10 mouse cellular contexts compared by ENCODE assay signal in genomic region chr19:5745756-5746710, GRCm38 (mm10). TPM values are rescaled to one million over a fixed set of nuclear protein-coding genes. Genes with fewer than 3 reads are reported as not detected.
DNase-seq lines count a peak whose midpoint lies in the region; ATAC-seq and TF ChIP-seq lines count a peak whose summit lies in the region.
"Had no signal": no experiment of that assay in that cellular context is flagged by ENCODE, and none has a peak within 500 bp of the region (broad histone marks: within the 10 kb centered on the region; RNA-seq: fewer than 3 reads in every experiment).

No protein-coding gene starts in this region.

- intact Hi-C loops in gastrocnemius, adult 2 months (cut with DNase I), result no loop called here

- peak overlapping the region; percentile 46 for H3K4me2 ChIP-seq in forebrain, embryonic 15.5 days (replicated peaks)
- peak overlapping the region; percentile 13; the same call in 1 of the 2 replicates for H3K4me2 ChIP-seq in liver, postnatal 0 days (ENCODE audit: low read depth, low read length)

- no peaks in the 10 kb centered on the region for H3K36me3 ChIP-seq in forebrain, embryonic 15.5 days
- H3K36me3 ChIP-seq in liver, postnatal 0 days (replicated peaks; ENCODE audit: insufficient read depth, low read length), result no peaks in the 10 kb centered on the region

- ATAC-seq in forebrain, embryonic 15.5 days (replicated peaks), result no peak
- ATAC-seq in liver, postnatal 0 days, result no peak

- peaks cover 24% of the 10 kb centered on the region for H3K27me3 ChIP-seq in forebrain, embryonic 15.5 days
- H3K27me3 ChIP-seq in liver, postnatal 0 days (ENCODE audit: insufficient read depth, low read length), result peaks cover 88% of the 10 kb centered on the region
- H3K27me3 ChIP-seq in cerebellum, adult 2 months (ENCODE audit: control insufficient read depth, insufficient read depth, low read length), result 0 out of 2 replicates have a peak, but pooled peaks cover 1% of the 10 kb centered on the region

- no peak for TF ChIP-seq EP300 in liver, postnatal 0 days (IDR thresholded peaks at IDR 0.05; ENCODE audit: low read depth)

- peak overlapping the region; percentile 10 for H3K9ac ChIP-seq in forebrain, embryonic 15.5 days (replicated peaks)
- H3K9ac ChIP-seq in liver, postnatal 0 days (replicated peaks), result no peak overlapping the region

- H3K4me1 ChIP-seq in forebrain, embryonic 15.5 days, result peaks cover 49% of the 10 kb centered on the region
- peaks cover 14% of the 10 kb centered on the region for H3K4me1 ChIP-seq in liver, postnatal 0 days (ENCODE audit: insufficient read depth)
- H3K4me1 ChIP-seq in cerebellum, adult 2 months (ENCODE audit: control insufficient read depth, insufficient read depth, low read length), result peaks cover 20% of the 10 kb centered on the region

- no peak overlapping the region for H3K4me3 ChIP-seq in gastrocnemius, adult 2 months
- H3K4me3 ChIP-seq in forebrain, embryonic 15.5 days, result peak overlapping the region; percentile 21
- H3K4me3 ChIP-seq in liver, postnatal 0 days (ENCODE audit: low read depth, low read length), result no peak overlapping the region; the same call in 1 of the 2 replicates
- no peak overlapping the region for H3K4me3 ChIP-seq in cerebellum, adult 2 months (replicated peaks; ENCODE audit: insufficient read depth, low read depth, low read length)
- H3K4me3 ChIP-seq: erythroblast, embryonic 14.5 days had no signal

- no peaks in the 10 kb centered on the region for H3K9me3 ChIP-seq in forebrain, embryonic 15.5 days
- no peaks in the 10 kb centered on the region for H3K9me3 ChIP-seq in liver, postnatal 0 days (ENCODE audit: low read length)

- WGBS in forebrain, embryonic 15.5 days, result 4% methylated on average over 35 of the region's 36 CpGs
- 14% methylated on average over 36 of the region's 36 CpGs for WGBS in liver, postnatal 0 days (ENCODE audit: insufficient replicate concordance)
- 34% methylated on average over 36 of the region's 36 CpGs for WGBS in cerebellum, adult 2 months

- DNase-seq in gastrocnemius, adult 2 months, result peak; percentile 38
- no peak for DNase-seq in gastrocnemius, postnatal 4 days (ENCODE audit: low spot score in 2 of 2)
- peak; percentile 53 for DNase-seq in ES-CJ7 (ENCODE audit: low read depth, low spot score)
- no peak for DNase-seq in liver, postnatal 0 days
- no peak for DNase-seq in urinary bladder, postnatal 36 days (ENCODE audit: low spot score in 2 of 2)
- no peak for DNase-seq in cerebellum, adult 2 months
- DNase-seq in left cerebral cortex, adult 18-20 months (ENCODE audit: low spot score in 2 of 2), result no peak

- no peak overlapping the region for H3K27ac ChIP-seq in gastrocnemius, adult 2 months
- H3K27ac ChIP-seq in forebrain, embryonic 15.5 days (replicated peaks), result no peak overlapping the region
- H3K27ac ChIP-seq in liver, postnatal 0 days (ENCODE audit: low read depth), result no peak overlapping the region
- no peak overlapping the region for H3K27ac ChIP-seq in cerebellum, adult 2 months (ENCODE audit: insufficient read depth, low read length)

- TF ChIP-seq POLR2A in cerebellum, adult 2 months (IDR thresholded peaks at IDR 0.05; ENCODE audit: borderline replicate concordance, insufficient read depth, low read length), result no peak

- TF ChIP-seq CTCF in gastrocnemius, adult 2 months (IDR thresholded peaks at IDR 0.05), result no peak
- TF ChIP-seq CTCF in liver, postnatal 0 days (IDR thresholded peaks at IDR 0.05; ENCODE audit: low read depth), result no peak
- TF ChIP-seq CTCF in cerebellum, adult 2 months (IDR thresholded peaks at IDR 0.05; ENCODE audit: borderline replicate concordance, insufficient read depth, low read depth, low read length), result no peak

RNA-seq across cellular contexts. Expression of gene Ltbp3, which starts 5.3 kb away (rescaled TPM):
- total RNA-seq in gastrocnemius, adult 2 months (2021), result 10 to 100 TPM; 32.4 to 44.6 TPM
- total RNA-seq in gastrocnemius, postnatal 4 days (2021), result 100 to 1,000 TPM; 116 to 137 TPM
- polyA plus RNA-seq in forebrain, embryonic 15.5 days (2015; fragmentation: Nextera tagmentation; extraction: Ambion mirVana), result 10.6 and 14.3 TPM in 2 replicates
- polyA plus RNA-seq in liver, postnatal 0 days (2015; fragmentation: Nextera tagmentation; extraction: Ambion mirVana), result 1.3 and 1.4 TPM in 2 replicates
- 165 and 175 TPM in 2 replicates for polyA plus RNA-seq in cerebellum, adult 2 months (2012; rRNA removed)
- 10 to 100 TPM; 37.2 to 41.8 TPM for total RNA-seq in left cerebral cortex, adult 18-20 months (2021)

RNA-seq across cellular contexts. Expression of gene Fam89b, which starts 16.6 kb away (rescaled TPM):
- total RNA-seq in gastrocnemius, adult 2 months (2021), result 10 to 100 TPM; 22.2 to 22.6 TPM
- 10 to 100 TPM; 58.8 to 59.1 TPM for total RNA-seq in gastrocnemius, postnatal 4 days (2021)
- 190 and 200 TPM in 2 replicates for polyA plus RNA-seq in forebrain, embryonic 15.5 days (2015; fragmentation: Nextera tagmentation; extraction: Ambion mirVana)
- polyA plus RNA-seq in liver, postnatal 0 days (2015; fragmentation: Nextera tagmentation; extraction: Ambion mirVana), result 28.9 and 31.0 TPM in 2 replicates
- 65.2 and 65.9 TPM in 2 replicates for polyA plus RNA-seq in cerebellum, adult 2 months (2012; rRNA removed)
- total RNA-seq in left cerebral cortex, adult 18-20 months (2021), result 10 to 100 TPM; 24.4 to 30.9 TPM

RNA-seq across cellular contexts. Expression of gene Ehbp1l1, which starts 19.9 kb away (rescaled TPM):
- total RNA-seq in gastrocnemius, adult 2 months (2021), result 100 to 1,000 TPM; 218 to 220 TPM
- total RNA-seq in gastrocnemius, postnatal 4 days (2021), result 100 to 1,000 TPM; 250 to 260 TPM
- polyA plus RNA-seq in forebrain, embryonic 15.5 days (2015; fragmentation: Nextera tagmentation; extraction: Ambion mirVana), result 11.1 and 13.3 TPM in 2 replicates
- 38.5 and 42.5 TPM in 2 replicates for polyA plus RNA-seq in liver, postnatal 0 days (2015; fragmentation: Nextera tagmentation; extraction: Ambion mirVana)
- polyA plus RNA-seq in cerebellum, adult 2 months (2012; rRNA removed), result 11.7 and 13.1 TPM in 2 replicates
- 10 to 100 TPM; 23.7 to 24.7 TPM for total RNA-seq in left cerebral cortex, adult 18-20 months (2021)

RNA-seq across cellular contexts. Expression of gene Scyl1, which starts 25.2 kb away (rescaled TPM):
- 10 to 100 TPM; 71.2 to 78.6 TPM for total RNA-seq in gastrocnemius, adult 2 months (2021)
- total RNA-seq in gastrocnemius, postnatal 4 days (2021), result 10 to 100 TPM; 71.7 to 75.6 TPM
- 66.9 and 67.9 TPM in 2 replicates for polyA plus RNA-seq in forebrain, embryonic 15.5 days (2015; fragmentation: Nextera tagmentation; extraction: Ambion mirVana)
- polyA plus RNA-seq in liver, postnatal 0 days (2015; fragmentation: Nextera tagmentation; extraction: Ambion mirVana), result 16.9 and 17.0 TPM in 2 replicates
- polyA plus RNA-seq in cerebellum, adult 2 months (2012; rRNA removed), result 158 and 170 TPM in 2 replicates
- 10 to 100 TPM; 90.8 to 93.4 TPM for total RNA-seq in left cerebral cortex, adult 18-20 months (2021)

RNA-seq across cellular contexts. Expression of gene Kcnk7, which starts 41.9 kb away (rescaled TPM):
- total RNA-seq in gastrocnemius, adult 2 months (2021), result not detected
- not detected for total RNA-seq in gastrocnemius, postnatal 4 days (2021)
- 0.33 TPM in 1 of 2 replicates, not detected in the other for polyA plus RNA-seq in forebrain, embryonic 15.5 days (2015; fragmentation: Nextera tagmentation; extraction: Ambion mirVana)
- 0.17 and 0.18 TPM in 2 replicates for polyA plus RNA-seq in liver, postnatal 0 days (2015; fragmentation: Nextera tagmentation; extraction: Ambion mirVana)
- 0.13 and 0.24 TPM in 2 replicates for polyA plus RNA-seq in cerebellum, adult 2 months (2012; rRNA removed)
- not detected for total RNA-seq in left cerebral cortex, adult 18-20 months (2021)
- polyA plus RNA-seq: small intestine, adult 2 months had no signal

Comparison
In these comparisons a context has a peak if more than half of its experiments do, and no peak if none do; other contexts are left out.
1. DNase-seq: peak in gastrocnemius, adult 2 months (single experiment) and ES-CJ7 (single experiment); none in gastrocnemius, postnatal 4 days (0 of 2), liver, postnatal 0 days (single experiment), urinary bladder, postnatal 36 days (0 of 2), cerebellum, adult 2 months (0 of 2) and left cerebral cortex, adult 18-20 months (0 of 2).
2. RNA of gene Ehbp1l1, which starts 19.9 kb away (total RNA-seq): 250 to 260 TPM in gastrocnemius, postnatal 4 days and 218 to 220 TPM in gastrocnemius, adult 2 months; 23.7 to 24.7 TPM in left cerebral cortex, adult 18-20 months; every median in the first group is over 4 times any median in the second.